Mouse (Mus musculus) heart, embryonic 13.5 days (tissue): ENCODE measurements around the gene Eps15l1. TPM values are rescaled to one million over a fixed set of nuclear protein-coding genes. Genes with fewer than 3 reads are reported as not detected.

ENCODE experiments used
- ATAC-seq: fragments of 200-750 bp; cut with Nextera tagmentation; 2 replicates; pipeline ENCODE4 v1.8.0; 2017; ENCODE audit warnings: moderate TSS enrichment; ENCODE audit not compliant: insufficient number of reproducible peaks, low FRiP score, low TSS enrichment; ENCODE audit errors: extremely low read depth
- H3K27ac ChIP-seq: fragments of 300-500 bp; sonication (generic); replicated peaks from 2 replicates; pipeline ENCODE4 v1.5.1; 2015; ENCODE audit warnings: moderate library complexity, mild to moderate bottlenecking, inconsistent platforms
- H3K27me3 ChIP-seq: fragments of 300-500 bp; sonication (generic); replicated peaks from 2 replicates; pipeline ENCODE4 v1.6.1; 2015; ENCODE audit warnings: mild to moderate bottlenecking, inconsistent platforms
- H3K36me3 ChIP-seq: fragments of 300-500 bp; sonication (generic); 2 replicates; pipeline ENCODE4 v1.6.1; 2015; ENCODE audit warnings: mild to moderate bottlenecking, inconsistent platforms
- H3K4me1 ChIP-seq: fragments of 300-500 bp; sonication (generic); 2 replicates; pipeline ENCODE4 v1.6.1; 2015; ENCODE audit warnings: inconsistent platforms
- H3K4me2 ChIP-seq: fragments of 300-500 bp; sonication (generic); 2 replicates; pipeline ENCODE4 v1.6.1; 2015; ENCODE audit warnings: inconsistent platforms, mild to moderate bottlenecking, moderate library complexity
- H3K4me3 ChIP-seq: fragments of 300-500 bp; sonication (generic); 2 replicates; pipeline ENCODE4 v1.5.1; 2015; ENCODE audit warnings: moderate library complexity, mild to moderate bottlenecking, inconsistent platforms
- H3K9ac ChIP-seq: fragments of 300-500 bp; sonication (generic); 2 replicates; pipeline ENCODE4 v1.6.1; 2015; ENCODE audit warnings: inconsistent platforms, mild to moderate bottlenecking, moderate library complexity
- H3K9me3 ChIP-seq: fragments of 300-500 bp; sonication (generic); 2 replicates; pipeline ENCODE4 v1.6.1; 2016; ENCODE audit warnings: inconsistent platforms
- WGBS: fragments of 180-500 bp; shearing (Covaris S2); methylation state at CpG from one replicate; pipeline ENCODE4 v1.1.7; 2015; ENCODE audit warnings: mixed read lengths; 5-methylcytosine and 5-hydroxymethylcytosine counted together
- polyA plus RNA-seq: library from polyadenylated mRNA; unstranded; fragments of >200 nt; fragmentation: Nextera tagmentation; extraction: Ambion mirVana; gene quantifications from 2 replicates; pipeline ENCODE4 v1.2.1, GENCODE M21; 2015

Eps15l1 gene
- polyA plus RNA-seq, 1 experiment from 2014 or later: 37.4 TPM

- 89% methylated on average over 6 of the region's 6 CpGs for WGBS
- no peak for ATAC-seq
Observed at GRCm38 (mm10) chr8:72445071-72445470, 23.8 kb upstream of the Eps15l1 start.

GRCm38 (mm10) chr8:72443994-72444350 is 22.7 kb upstream of the Eps15l1 start:
- H3K4me1 ChIP-seq: peaks cover 10% of the 10 kb centered on the region
- no peak for ATAC-seq
- no peaks in the 10 kb centered on the region for H3K9me3 ChIP-seq
- peak overlapping the region; percentile 57 for H3K4me3 ChIP-seq
- H3K9ac ChIP-seq: peak overlapping the region; percentile 88
- H3K4me2 ChIP-seq: peak overlapping the region; percentile 71
- 34% methylated on average over 6 of the region's 6 CpGs for WGBS
- H3K27ac ChIP-seq: peak overlapping the region; percentile 54; the same call in 1 of the 2 replicates
- peaks cover 21% of the 10 kb centered on the region for H3K36me3 ChIP-seq
- no peaks in the 10 kb centered on the region for H3K27me3 ChIP-seq

More at GRCm38 (mm10) chr8:72445071-72445470, 23.8 kb upstream of the Eps15l1 start:
- Histone ChIP-seq H3K36me3 (peaks cover 32% of the 10 kb centered on the region), H3K27ac (no peak overlapping the region), H3K9me3 (no peaks in the 10 kb centered on the region), H3K4me2 (no peak overlapping the region), H3K4me3 (no peak overlapping the region), H3K27me3 (no peaks in the 10 kb centered on the region), H3K4me1 (peaks cover 10% of the 10 kb centered on the region), H3K9ac (no peak overlapping the region)

- H3K9me3 ChIP-seq: no peaks in the 10 kb centered on the region
- peak within 1 kb of the TSS; percentile 71 for H3K4me2 ChIP-seq
- ATAC-seq: peak; percentile 98
- WGBS: 5% methylated on average over 34 of the region's 34 CpGs
- peaks cover 16% of the 10 kb centered on the region for H3K36me3 ChIP-seq
- H3K4me3 ChIP-seq: peak within 1 kb of the TSS; percentile 57
- H3K27me3 ChIP-seq: no peaks in the 10 kb centered on the region
- H3K27ac ChIP-seq: peak within 1 kb of the TSS; percentile 54; the same call in 1 of the 2 replicates
- peaks cover 10% of the 10 kb centered on the region for H3K4me1 ChIP-seq
- peak within 1 kb of the TSS; percentile 88 for H3K9ac ChIP-seq
Observed at GRCm38 (mm10) chr8:72443338-72443993, 22.2 kb upstream of the Eps15l1 start, which contains the start of the genes Calr3 and 1700030K09Rik. Calr3 (minus strand) TSS chr8:72443870. 1700030K09Rik (plus strand) TSS chr8:72443880.

- Histone ChIP-seq H3K36me3 (no peaks in the 10 kb centered on the region), H3K9me3 (no peaks in the 10 kb centered on the region), H3K27ac (no peak overlapping the region), H3K27me3 (no peaks in the 10 kb centered on the region), H3K4me2 (no peak overlapping the region), H3K4me1 (peaks cover 12% of the 10 kb centered on the region), H3K9ac (no peak overlapping the region), H3K4me3 (no peak overlapping the region)
- ATAC-seq: no peak
- 70% methylated on average over 8 of the region's 8 CpGs for WGBS
Observed at GRCm38 (mm10) chr8:72438248-72439015, 17.2 kb upstream of the Eps15l1 start.

- Histone ChIP-seq H3K36me3 (no peaks in the 10 kb centered on the region), H3K4me1 (peaks cover 9% of the 10 kb centered on the region), H3K9ac (no peak overlapping the region), H3K4me3 (no peak overlapping the region), H3K27me3 (no peaks in the 10 kb centered on the region), H3K9me3 (no peaks in the 10 kb centered on the region), H3K27ac (peak overlapping the region; percentile 61), H3K4me2 (no peak overlapping the region)
- ATAC-seq: no peak; the same call in 1 of the 2 replicates
- 6% methylated on average over 2 of the region's 2 CpGs for WGBS
Observed at GRCm38 (mm10) chr8:72434952-72435351, 13.7 kb upstream of the Eps15l1 start.

- Histone ChIP-seq H3K4me2 (no peak overlapping the region), H3K4me3 (no peak overlapping the region), H3K36me3 (no peaks in the 10 kb centered on the region), H3K9me3 (no peaks in the 10 kb centered on the region), H3K9ac (no peak overlapping the region), H3K4me1 (peaks cover 2% of the 10 kb centered on the region), H3K27me3 (no peaks in the 10 kb centered on the region), H3K27ac (no peak overlapping the region)
- 44% methylated on average over 13 of the region's 13 CpGs for WGBS
- no peak for ATAC-seq
Observed at GRCm38 (mm10) chr8:72429676-72430075, 8.4 kb upstream of the Eps15l1 start.

- peaks cover 31% of the 10 kb centered on the region for H3K4me1 ChIP-seq
- WGBS: 60% methylated on average over 1 of the region's 1 CpGs
- H3K27ac ChIP-seq: no peak overlapping the region
- peaks cover 11% of the 10 kb centered on the region for H3K36me3 ChIP-seq
- H3K4me3 ChIP-seq: no peak overlapping the region
- ATAC-seq: no peak
- H3K4me2 ChIP-seq: no peak overlapping the region
- no peak overlapping the region for H3K9ac ChIP-seq
- no peaks in the 10 kb centered on the region for H3K9me3 ChIP-seq
- H3K27me3 ChIP-seq: no peaks in the 10 kb centered on the region
Observed at GRCm38 (mm10) chr8:72422926-72423325, 1.7 kb upstream of the Eps15l1 start.

GRCm38 (mm10) chr8:72420571-72421361 is 494 bp downstream of the Eps15l1 start:
- WGBS: 1% methylated on average over 60 of the region's 73 CpGs
- peak overlapping the region; percentile 85 for H3K4me3 ChIP-seq
- H3K27ac ChIP-seq: peak overlapping the region; percentile 90
- peaks cover 53% of the 10 kb centered on the region for H3K4me1 ChIP-seq
- H3K36me3 ChIP-seq: peaks cover 11% of the 10 kb centered on the region
- no peaks in the 10 kb centered on the region for H3K27me3 ChIP-seq
- peak; percentile 27; the same call in 1 of the 2 replicates for ATAC-seq
- H3K9ac ChIP-seq: peak overlapping the region; percentile 95
- H3K4me2 ChIP-seq: peak overlapping the region; percentile 85
- no peaks in the 10 kb centered on the region for H3K9me3 ChIP-seq

GRCm38 (mm10) chr8:72418073-72418472 is 3.2 kb downstream of the Eps15l1 start:
- Histone ChIP-seq H3K27me3 (no peaks in the 10 kb centered on the region), H3K4me1 (peaks cover 80% of the 10 kb centered on the region), H3K4me3 (no peak overlapping the region), H3K4me2 (peak overlapping the region; percentile 14; the same call in 1 of the 2 replicates), H3K36me3 (peaks cover 11% of the 10 kb centered on the region), H3K27ac (no peak overlapping the region), H3K9ac (no peak overlapping the region), H3K9me3 (no peaks in the 10 kb centered on the region)
- ATAC-seq: no peak
- WGBS: 88% methylated on average over 4 of the region's 4 CpGs

GRCm38 (mm10) chr8:72415252-72415651 is 6.0 kb downstream of the Eps15l1 start:
- Histone ChIP-seq H3K36me3 (peaks cover 21% of the 10 kb centered on the region), H3K4me2 (peak overlapping the region; percentile 24; the same call in 1 of the 2 replicates), H3K4me3 (no peak overlapping the region), H3K27ac (no peak overlapping the region; the same call in 1 of the 2 replicates), H3K9me3 (no peaks in the 10 kb centered on the region), H3K4me1 (peaks cover 99% of the 10 kb centered on the region), H3K9ac (peak overlapping the region; percentile 65), H3K27me3 (no peaks in the 10 kb centered on the region)
- ATAC-seq: no peak
- 48% methylated on average over 2 of the region's 2 CpGs for WGBS

- WGBS: 61% methylated on average over 7 of the region's 7 CpGs
- Histone ChIP-seq H3K4me1 (peaks cover 98% of the 10 kb centered on the region), H3K27ac (0 out of 2 replicates have a peak overlapping the region, but pooled peaks have one; percentile 17), H3K4me2 (no peak overlapping the region; the same call in 1 of the 2 replicates), H3K4me3 (no peak overlapping the region), H3K36me3 (peaks cover 17% of the 10 kb centered on the region), H3K9ac (peak overlapping the region; percentile 24; the same call in 1 of the 2 replicates), H3K9me3 (no peaks in the 10 kb centered on the region), H3K27me3 (no peaks in the 10 kb centered on the region)
- ATAC-seq: no peak
Observed at GRCm38 (mm10) chr8:72413839-72414238, 7.4 kb downstream of the Eps15l1 start.
